In the genomic region with DNA sequence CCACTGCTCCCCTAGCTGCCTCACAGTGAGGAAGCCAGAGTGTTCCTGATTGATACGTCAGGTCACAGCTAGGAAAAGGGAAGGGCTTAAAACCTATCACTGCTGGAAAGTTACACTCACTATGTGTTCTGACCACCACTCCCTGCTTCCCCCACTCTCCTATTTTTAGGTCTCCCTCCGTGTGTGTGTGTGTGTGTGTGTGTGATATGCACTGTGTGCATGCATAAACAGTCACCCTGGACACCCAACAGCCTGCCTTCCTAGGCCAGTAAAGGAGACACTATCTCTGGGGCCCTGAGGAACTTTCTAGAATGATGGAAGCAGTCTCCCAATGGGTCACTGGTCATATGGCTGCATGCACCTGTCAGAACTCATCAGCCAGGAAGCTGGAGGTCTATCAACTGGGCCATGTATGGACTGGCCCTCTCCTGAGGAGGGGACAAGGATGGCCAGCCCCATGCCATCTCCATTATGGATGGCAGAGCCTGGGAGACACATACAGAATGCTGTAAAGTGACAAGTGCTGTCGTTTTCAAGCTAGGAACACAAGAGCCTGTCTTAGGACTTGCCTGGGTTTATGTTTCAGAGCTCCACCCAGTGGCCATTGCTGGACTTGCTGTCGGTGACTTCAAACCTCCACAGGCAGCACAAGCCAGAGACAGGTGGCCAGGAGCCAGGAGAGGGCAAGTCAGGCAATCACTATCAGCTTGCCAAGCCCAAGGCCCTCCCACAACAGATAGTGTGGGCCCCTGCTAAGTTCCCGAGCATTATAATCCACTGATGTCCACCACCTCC, we compare ENCODE assay signal across 1 mouse cellular context.
TF ChIP-seq lines count a peak whose summit lies in the region.

No protein-coding gene starts in this region.

TF ChIP-seq in CH12.LX, 34 proteins besides CTCF, POLR2A, EP300 and RAD21:
- no peak for TF ChIP-seq ZC3H11A (IDR thresholded peaks at IDR 0.05; ENCODE audit: low read depth, low read length)
- TF ChIP-seq MEF2A (IDR thresholded peaks at IDR 0.05; ENCODE audit: borderline replicate concordance, low read depth, low read length): no peak
- no peak for TF ChIP-seq JUN (IDR thresholded peaks at IDR 0.05; ENCODE audit: insufficient read depth, low read depth, low read length)
- TF ChIP-seq SMC3 (IDR thresholded peaks at IDR 0.05; ENCODE audit: low read depth, low read length): peak; percentile 82
- no peak for TF ChIP-seq CHD1 (IDR thresholded peaks at IDR 0.05; ENCODE audit: low read depth, low read length)
- TF ChIP-seq MXI1 (IDR thresholded peaks at IDR 0.05; ENCODE audit: low read depth, low read length): no peak
